Mouse (Mus musculus): ENCODE data around the gene Gimap8.
"Not testable (repeated sequence)": the region's sequence is repeated elsewhere in the genome, so short reads cannot be mapped to it uniquely, and the experiment has no call there.

Gimap8 gene

DNA sequence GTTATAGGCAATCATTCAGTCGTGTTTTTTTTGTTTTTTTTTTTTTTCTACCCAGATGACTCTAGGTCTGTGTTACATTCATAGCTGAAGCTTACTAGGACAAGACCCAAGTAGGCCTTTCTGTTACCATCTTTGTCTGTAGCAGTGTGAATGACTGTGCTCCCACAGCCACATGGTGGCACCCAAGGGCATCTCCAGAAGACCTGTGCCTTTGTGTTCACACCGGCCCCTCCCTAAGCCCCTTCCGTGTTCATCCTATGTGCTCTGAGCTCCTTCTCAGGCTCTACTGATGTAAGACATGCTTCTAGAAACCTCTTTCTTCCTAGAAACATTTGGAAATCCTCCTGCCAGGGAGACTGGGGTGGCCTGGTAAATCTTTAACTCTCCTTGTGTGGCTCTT is at the start of gene Gimap8:
Gene Gimap8 (plus strand): TSS at position 240 of the 400 bp plus-strand sequence.
- DNase-seq (ENCODE audit: inconsistent ontology term): no peak

DNA sequence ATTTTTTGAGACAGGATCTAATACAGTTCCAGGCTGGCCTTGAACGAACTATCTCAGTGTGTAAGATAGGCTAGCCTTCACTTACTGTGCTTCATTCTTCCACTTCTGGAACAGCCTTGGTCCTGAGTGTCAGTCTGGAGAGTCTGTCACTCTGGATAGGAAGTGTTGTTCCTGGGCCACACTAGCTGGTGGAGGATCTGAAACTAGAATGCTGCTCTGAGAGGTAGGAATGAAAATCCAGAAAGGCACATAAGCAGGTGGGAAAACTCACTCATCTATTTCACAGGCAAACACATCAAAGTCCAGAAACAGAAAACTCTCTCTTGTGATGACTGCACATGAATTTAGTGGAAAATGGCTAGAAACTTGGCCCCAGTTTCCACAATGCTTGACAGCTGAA is 46.4 kb upstream of the Gimap8 start:
- no peak for DNase-seq (ENCODE audit: inconsistent ontology term)

DNA sequence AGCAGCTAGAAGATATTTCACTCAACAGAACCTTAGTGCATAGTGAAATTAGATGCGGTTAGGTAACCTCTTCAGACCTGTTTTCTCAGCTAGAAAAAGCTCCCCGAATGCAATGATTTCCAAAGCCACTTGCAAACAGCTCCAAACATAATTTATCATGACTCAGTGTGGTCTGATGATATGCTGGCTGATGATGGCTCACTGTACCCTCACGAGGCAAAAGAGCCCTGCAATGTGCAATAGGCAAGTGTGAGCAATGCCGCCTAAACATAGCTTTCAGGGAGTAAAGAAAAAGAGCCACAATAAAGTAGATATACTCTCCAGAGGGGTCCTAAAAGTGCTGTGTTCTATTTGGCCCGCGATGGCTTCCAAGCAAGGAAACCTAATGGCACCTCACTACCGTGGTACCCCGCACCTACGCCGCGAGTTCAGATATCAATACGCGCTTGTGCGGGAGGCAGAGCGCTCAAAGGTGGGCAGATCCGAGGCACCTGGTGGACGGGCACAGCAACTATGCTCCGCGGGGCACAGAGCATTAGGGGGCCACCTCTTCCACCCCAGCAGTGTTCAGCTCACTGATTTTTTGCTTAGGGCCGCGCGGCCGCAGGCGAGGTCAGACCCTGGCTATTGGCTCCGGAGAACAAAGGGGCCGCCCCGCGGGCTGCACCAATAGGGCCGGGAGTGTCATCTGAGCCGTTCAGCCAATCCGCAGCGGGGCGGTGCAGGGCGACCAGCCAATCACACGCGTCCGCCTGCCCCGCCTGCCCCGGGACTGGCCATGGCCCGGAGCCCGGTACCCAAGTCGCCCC is 45.6 kb upstream of the Gimap8 start, which contains the start of gene Zfp775:
Gene Zfp775 (plus strand): TSS at position 793 of the 809 bp plus-strand sequence.
- peak; percentile 98 for DNase-seq (ENCODE audit: inconsistent ontology term)

DNA sequence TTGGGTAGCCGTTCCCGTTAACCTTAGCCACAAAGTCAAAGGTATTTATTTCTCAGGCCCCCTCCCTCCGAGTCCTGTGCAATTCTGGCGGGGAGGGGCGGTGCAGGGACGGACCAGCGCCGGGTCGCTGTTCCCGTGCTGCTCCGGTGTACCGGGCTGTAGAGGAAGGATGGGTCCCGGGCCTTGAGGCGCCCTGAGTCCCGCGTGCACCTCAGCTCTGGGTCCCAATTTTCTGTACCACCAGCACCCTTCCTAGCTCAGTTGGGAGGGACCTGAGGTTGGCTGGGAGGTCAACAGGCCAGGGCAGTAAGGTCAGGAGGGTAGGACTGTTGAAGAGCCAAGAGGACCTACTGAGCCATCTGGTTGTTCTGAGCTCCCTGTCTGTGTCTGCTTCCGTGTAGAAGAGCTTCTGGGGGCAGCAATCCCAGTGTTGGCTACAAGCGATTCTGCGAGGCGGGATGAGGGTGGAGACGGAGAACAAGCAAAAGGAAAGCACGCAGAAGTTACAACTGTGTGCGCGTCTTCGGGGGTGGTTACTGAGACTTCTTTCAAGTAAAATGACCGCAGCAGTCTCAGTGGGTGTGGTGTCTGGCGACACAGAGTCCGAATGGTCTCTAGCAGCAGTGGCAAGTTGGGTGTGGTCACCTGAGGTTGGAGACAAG is 44.8 kb upstream of the Gimap8 start:
- no peak for DNase-seq (ENCODE audit: inconsistent ontology term)

DNA sequence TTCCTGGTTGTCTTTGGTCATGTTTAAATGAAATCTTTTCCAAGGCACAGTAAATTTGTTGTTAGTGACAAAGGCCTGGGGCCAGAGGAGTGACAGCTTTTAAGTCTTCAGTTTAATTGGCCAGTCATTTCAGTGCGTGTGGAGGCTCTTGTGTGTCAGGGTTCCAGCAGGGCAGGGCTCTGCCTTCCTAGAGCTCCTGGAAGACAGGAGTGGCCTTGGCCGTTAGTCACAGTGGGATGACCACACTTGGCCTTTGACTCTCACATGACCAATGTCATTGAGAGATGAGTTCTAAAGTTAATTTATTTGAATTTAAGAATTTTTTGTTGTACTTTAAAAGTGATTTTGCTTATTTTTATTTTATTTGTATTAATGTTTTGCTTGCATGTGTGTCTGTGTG is 38.9 kb upstream of the Gimap8 start:
- no peak for DNase-seq (ENCODE audit: inconsistent ontology term)

DNA sequence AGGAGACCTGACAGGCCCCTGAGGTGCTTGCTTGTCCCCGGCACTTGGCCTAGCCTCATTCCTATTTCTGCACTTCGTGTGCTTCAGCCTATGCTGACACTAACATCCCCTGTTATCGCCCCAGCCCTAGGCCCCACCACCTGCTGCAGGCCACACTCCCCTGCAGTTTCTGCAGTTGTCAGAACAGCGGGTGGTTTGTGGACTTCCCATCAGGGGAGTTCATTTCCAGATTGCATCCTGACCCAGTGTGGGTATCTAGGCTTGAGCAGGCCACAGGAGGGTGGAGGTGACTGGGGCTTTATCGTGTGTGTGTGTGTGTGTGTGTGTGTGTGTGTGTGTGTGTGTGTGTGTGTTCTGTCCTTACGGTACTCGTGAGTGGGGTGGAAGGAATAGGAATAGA is 37.5 kb upstream of the Gimap8 start:
- DNase-seq (ENCODE audit: inconsistent ontology term): no peak

DNA sequence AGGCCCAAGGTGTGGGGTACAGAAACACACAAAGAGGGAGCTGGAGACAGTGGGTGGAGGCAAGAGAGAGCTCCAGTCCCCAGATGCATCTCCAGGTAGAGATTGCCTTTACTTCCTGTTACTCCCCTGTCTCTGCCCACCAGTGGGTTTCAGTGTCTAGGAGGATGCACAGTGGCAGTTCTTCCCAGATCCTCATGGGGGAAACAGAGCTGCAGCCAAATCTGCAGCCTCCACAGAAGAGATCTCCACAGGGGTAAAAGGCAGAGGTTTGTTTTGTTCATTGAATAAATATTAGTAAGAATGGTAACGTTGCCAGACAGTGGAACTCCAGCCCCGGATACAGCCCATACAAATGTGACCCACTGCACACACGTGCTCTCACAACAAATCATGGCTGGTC is 36.4 kb upstream of the Gimap8 start:
- no peak for DNase-seq (ENCODE audit: inconsistent ontology term)

DNA sequence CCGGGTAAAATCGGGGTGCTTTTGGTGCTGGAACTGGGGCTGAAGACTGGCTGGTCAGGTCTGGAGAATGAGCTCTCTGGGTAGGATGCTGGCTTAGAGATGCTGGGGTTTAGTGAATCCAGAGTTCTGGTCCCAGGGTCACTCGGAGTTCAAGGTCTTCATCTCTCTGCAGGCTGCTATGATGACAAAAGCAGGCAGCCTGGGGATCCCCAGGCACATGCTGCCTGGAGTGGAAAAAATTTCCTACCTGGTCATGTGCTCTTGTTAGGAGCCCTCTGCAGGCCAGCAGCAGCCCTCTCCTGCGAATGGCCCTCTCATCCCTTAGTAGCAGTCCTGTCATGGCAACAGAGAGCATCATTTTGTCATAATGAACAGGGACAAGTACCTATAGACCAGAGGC is 33.6 kb upstream of the Gimap8 start:
- no peak for DNase-seq (ENCODE audit: inconsistent ontology term)

DNA sequence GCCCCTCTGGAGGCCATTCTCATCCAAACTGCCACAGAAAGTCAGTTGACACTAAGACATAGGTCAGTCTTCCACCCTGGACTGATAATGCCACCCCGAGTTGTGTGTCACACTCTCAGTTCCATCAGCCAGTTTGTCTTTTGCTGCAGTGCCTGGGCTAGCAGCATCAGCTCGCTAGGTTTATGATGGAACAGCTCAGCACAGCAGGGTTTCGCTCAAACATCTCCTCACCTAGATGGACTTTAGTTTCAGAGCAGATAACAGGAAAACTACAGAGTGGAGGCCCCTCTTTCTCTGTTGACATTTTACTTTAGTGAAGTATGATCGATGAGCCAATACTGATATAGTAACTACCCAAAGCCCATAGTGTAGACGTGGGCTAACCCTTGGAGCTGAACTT is 32.3 kb upstream of the Gimap8 start:
- DNase-seq (ENCODE audit: inconsistent ontology term): no peak

DNA sequence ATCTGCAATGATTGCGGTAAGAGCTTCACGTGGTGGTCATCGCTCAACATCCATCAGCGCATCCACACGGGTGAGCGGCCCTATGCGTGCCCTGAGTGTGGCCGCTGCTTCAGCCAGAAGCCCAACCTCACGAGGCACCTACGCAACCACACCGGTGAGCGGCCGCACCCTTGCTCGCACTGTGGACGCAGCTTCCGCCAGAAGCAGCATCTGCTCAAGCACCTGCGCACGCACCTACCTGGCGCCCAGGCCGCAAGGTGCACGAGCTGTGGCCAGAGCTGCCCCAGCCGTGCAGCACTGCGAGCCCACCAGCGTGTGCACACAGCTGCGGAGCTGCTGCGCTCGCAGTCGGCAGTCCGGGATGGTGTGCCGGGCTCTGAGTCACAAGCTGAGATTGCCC is 27.0 kb upstream of the Gimap8 start:
- no peak for DNase-seq (ENCODE audit: inconsistent ontology term)

DNA sequence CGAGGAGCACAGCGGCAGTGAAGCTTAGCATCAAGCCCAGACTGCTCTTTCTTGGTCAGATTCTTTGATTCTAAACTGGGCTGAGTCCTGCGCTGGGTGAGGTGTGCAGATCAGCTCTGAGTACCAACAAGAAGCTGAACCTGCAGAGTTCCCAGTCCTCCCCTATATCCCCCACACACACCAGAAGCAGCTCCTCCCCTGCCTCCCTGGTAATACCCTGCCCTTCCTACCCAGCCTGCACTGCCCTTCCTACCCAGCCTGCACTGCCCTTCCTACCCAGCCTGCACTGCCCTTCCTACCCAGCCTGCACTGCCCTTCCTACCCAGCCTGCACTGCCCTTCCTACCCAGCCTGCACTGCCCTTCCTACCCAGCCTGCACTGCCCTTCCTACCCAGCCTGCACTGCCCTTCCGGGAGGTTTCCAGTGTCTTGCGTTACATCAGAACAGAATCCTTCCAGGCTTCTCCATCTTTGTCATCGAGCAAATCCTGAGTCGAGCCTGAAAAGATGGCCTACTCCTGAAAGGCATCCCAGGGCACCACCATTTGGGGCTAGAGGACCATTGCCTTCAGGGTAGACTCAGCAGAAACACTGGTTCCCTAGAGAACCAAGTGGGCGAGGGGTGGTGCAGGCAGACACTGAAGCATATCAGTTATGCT is 24.7 kb upstream of the Gimap8 start:
- not testable (repeated sequence) for DNase-seq (ENCODE audit: inconsistent ontology term)

DNA sequence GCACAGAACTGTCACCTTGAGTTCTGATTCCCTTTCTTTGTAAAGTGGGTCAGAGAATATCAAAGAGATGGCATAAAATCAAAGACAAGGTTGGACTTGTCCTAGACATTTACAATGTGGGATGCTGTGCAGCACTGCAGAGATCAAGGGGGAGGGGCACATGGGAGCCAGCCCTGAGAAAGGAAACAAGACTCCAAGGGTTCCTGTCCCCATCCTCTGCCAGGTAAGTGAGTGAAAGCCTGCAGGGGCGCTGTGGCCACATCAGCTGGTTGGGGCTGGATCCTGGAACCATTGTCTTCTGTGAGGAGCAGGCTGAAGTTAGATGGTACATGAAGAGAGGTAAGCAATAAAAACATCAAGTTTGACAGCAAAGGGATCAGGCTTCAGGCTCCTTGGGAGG is 23.6 kb upstream of the Gimap8 start:
- DNase-seq (ENCODE audit: inconsistent ontology term): no peak

DNA sequence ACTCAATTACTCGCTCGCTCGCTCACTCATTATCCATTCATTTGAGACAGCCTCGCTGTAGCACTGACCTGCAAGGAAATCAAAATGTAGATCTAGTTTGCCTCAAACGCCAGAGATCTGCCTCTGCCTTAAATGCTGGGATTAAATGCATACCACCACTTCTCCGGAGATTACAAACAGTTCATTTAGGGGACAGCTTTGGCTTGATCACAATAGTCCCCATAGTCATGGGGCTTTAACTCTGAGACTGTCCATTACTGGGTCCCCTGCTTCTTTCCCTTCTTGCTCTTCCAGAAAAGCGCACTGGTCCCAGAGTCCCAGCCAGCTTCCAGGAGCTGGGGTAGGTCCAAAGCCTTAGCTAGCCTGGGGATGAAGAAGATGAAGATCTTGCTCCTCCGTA is 20.6 kb upstream of the Gimap8 start, which contains the start of gene AI854703:
Gene AI854703 (plus strand): TSS at position 301 of the 400 bp plus-strand sequence.
- DNase-seq (ENCODE audit: inconsistent ontology term): no peak

DNA sequence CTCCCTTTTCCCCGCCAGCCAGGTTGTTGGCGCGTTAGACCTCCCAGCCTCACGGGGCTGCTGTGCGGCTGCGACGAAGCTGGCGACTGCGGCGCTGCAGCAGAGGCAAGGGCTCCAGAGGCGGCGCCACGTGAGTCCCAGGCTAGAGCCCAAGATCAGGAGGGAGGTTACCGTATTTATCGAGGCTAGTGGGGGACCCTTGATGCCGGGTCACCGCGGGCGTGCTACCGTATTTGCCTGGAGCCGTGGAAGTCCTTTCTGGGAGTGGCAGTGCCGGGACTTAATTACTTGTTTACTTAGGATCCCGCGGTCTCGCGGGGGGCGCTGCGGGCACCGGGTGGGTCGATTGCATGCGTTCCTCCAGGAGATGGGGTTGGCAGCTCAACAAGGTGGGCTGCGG is 20.1 kb upstream of the Gimap8 start:
- DNase-seq (ENCODE audit: inconsistent ontology term): peak; percentile 57

DNA sequence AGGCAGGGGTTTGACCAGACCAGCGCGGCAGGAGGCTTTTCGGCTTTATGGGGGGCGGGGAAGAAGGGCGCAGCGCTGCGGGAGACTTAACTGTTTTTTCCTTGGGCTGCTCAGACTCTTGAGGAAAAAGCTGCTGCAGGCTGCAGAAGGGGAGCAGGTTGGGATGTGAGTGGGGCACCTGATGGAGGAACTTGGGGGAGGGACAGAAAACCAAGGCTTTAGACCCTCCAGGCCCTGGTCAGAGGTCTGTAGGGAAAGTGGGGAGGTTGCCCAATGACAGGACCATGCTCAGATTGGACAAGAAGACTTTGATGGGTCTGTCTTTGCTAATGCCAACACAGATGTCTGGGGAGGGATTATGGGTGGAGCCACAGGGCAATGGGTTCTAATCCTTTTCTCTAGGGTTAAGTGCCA is 19.5 kb upstream of the Gimap8 start:
- DNase-seq (ENCODE audit: inconsistent ontology term): no peak

DNA sequence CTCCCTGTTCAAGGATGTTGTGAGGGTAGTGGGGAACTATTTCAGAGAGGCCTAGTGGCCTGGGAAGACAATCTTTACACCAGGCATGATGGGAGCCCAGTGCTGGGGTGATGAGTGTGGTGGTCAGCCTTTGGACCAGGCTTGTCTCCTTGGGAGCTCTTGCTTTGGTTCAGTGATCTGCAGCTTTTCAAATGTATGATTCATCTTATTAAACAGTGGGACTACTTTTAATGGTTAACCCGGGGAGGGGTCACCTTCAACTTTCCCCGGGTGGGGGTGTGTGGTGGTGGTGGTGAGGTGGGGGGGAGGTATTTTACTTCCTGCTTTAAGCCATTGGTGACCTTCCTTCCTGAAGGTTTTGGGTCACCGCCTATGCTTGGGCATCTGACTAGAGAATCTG is 18.7 kb upstream of the Gimap8 start:
- no peak for DNase-seq (ENCODE audit: inconsistent ontology term)

DNA sequence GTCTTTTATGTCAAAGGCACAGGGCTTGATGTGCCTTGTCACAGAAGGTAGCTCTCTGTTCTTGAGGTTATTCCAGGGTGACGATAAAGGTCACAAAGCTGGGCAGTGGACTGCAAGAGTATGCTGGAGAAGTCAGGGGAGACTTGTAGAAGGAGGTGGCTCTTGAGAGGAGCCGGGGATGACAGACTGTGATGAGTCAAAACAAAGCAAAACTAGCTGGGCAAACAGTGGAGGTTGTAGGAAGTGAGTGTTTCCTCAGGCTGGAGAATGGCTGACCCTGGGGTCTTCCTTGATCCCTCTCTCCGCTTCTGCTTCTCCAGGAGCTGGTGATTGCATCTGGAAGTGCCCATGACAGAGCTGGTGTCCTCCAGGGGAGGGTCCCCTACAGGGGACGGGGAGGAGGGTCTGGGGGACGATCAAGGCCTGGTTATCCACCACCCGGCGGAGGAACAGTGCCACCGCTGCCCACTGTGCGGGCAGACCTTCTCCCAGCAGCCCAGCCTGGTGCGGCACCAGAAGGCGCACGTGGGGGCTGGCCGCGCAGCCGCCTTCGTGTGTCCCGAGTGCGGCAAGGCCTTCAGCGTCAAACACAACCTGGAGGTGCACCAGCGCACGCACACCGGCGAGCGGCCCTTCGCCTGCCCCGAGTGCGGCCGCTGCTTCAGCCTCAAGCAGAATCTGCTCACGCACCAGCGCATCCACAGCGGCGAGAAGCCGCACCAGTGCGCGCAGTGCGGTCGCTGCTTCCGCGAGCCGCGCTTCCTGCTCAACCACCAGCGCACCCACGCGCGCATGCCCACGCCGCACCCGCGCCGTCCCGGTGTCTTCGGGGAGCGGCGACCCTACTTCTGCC is 18.0 kb upstream of the Gimap8 start:
- peak; percentile 38 for DNase-seq (ENCODE audit: inconsistent ontology term)

DNA sequence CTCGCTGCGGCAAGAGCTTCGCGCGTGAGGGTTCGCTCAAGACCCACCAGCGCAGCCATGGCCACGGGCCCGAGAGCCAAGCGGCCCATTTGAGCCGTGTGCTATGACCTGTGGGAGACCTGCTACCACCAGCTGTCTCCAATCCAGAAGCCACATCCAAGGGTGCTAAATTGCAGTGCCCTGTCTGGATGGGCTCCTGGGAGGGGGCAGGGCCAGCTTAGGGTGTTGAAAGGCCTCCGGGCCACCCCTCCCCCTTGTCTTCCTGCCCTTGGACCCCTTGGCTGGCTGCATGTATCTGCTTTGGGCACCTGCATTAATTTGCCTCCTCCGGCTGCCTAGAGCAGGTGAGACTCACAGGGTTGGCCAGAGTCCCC is 17.4 kb upstream of the Gimap8 start:
- no peak for DNase-seq (ENCODE audit: inconsistent ontology term)

DNA sequence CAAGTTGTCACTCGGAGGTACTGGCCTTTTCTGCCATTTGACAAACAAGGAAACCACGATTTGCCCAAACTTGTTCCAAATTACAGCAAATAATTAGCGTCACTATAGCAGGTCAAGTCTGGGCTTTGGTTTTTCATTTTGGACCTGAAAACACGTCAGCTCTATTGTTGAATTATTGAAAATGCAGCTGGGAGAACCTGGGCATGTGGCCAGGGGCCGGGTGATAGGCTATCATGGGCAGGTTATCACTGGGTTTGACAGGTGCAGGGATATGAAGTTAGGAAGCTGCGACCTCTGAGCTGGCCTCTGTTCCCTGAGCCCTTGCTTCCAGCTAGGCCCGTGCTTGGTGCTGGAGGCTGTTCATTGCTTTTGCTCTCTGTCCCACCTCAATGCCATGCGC is 16.2 kb upstream of the Gimap8 start:
- no peak for DNase-seq (ENCODE audit: inconsistent ontology term)

DNA sequence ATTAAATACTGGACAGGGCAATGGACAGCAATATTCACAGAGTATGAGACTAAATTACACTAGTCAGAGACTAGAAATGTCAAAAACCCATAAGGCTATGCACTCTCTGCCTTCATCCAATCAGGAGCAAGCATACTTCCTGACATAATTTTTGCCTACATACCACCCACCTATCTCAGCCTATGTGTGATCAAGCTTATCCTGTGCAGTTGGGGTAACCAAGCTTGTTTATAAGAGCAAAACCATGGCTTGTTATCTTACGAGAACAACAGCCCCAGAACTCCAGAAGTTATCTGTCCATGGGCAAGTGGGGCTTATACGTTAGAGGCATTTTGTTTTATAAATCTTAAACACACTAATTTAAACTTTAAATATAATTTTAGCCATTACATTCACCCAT is 11.9 kb upstream of the Gimap8 start:
- DNase-seq (ENCODE audit: inconsistent ontology term): no peak

DNA sequence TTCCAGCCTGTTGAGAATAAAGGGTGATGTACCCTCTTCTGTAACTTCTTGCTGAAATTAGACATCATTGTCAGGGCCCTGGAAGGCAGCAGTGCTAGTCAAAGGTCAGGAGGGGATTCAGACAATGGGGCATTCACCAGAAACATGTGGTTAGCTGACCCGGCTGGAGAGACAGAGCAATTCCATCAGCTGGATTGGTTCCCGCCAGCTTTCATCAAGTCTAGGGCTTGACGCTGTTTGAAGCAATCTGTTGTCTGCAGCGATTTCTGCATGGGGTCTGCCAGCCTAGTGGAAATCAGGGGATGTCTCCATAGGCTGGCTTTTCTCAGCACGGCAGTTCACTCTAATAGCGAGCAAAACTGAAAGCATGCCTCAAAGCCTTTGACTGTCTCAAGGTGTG is 10.5 kb upstream of the Gimap8 start:
- peak; percentile 58 for DNase-seq (ENCODE audit: inconsistent ontology term)

All from Muller cell, postnatal 12 days (primary cell).